Mouse (Mus musculus) heart, embryonic 12.5 days (tissue): Measurements from ENCODE around the gene Gm32742. TPM values are rescaled to one million over a fixed set of nuclear protein-coding genes. Genes with fewer than 3 reads are reported as not detected.

Experiments used
- ATAC-seq: fragments of 200-750 bp; cut with Nextera tagmentation; 2 replicates; pipeline ENCODE4 v1.8.0; 2017; ENCODE audit warnings: moderate TSS enrichment, moderate library complexity; ENCODE audit not compliant: insufficient number of reproducible peaks, low FRiP score
- H3K27ac ChIP-seq: fragments of 300-500 bp; sonication (generic); 2 replicates; pipeline ENCODE4 v1.5.1; 2016; ENCODE audit warnings: mild to moderate bottlenecking, moderate library complexity; ENCODE audit not compliant: poor library complexity, severe bottlenecking
- H3K27me3 ChIP-seq: fragments of 300-500 bp; sonication (generic); replicated peaks from 2 replicates; pipeline ENCODE4 v1.6.1; 2016; ENCODE audit warnings: mild to moderate bottlenecking, moderate library complexity
- H3K36me3 ChIP-seq: fragments of 300-500 bp; sonication (generic); 2 replicates; pipeline ENCODE4 v1.6.1; 2016; ENCODE audit warnings: mild to moderate bottlenecking, moderate library complexity
- H3K4me1 ChIP-seq: fragments of 300-500 bp; sonication (generic); replicated peaks from 2 replicates; pipeline ENCODE4 v1.6.1; 2016; ENCODE audit warnings: mild to moderate bottlenecking
- H3K4me2 ChIP-seq: fragments of 300-500 bp; sonication (generic); 2 replicates; pipeline ENCODE4 v1.6.1; 2016; ENCODE audit warnings: mild to moderate bottlenecking, moderate library complexity
- H3K4me3 ChIP-seq: fragments of 300-500 bp; sonication (generic); 2 replicates; pipeline ENCODE4 v1.5.1; 2016; ENCODE audit warnings: mild to moderate bottlenecking
- H3K9ac ChIP-seq: fragments of 300-500 bp; sonication (generic); 2 replicates; pipeline ENCODE4 v1.6.1; 2016; ENCODE audit warnings: mild to moderate bottlenecking, moderate library complexity
- H3K9me3 ChIP-seq: fragments of 300-500 bp; sonication (generic); replicated peaks from 2 replicates; pipeline ENCODE4 v1.6.1; 2016; ENCODE audit warnings: mild to moderate bottlenecking, moderate library complexity
- WGBS: fragments of 180-500 bp; shearing (Covaris S2); methylation state at CpG from one replicate; pipeline ENCODE4 v1.1.7; 2016; 5-methylcytosine and 5-hydroxymethylcytosine counted together
- microRNA counts: library from miRNA; unstranded; fragments of <30 nt; microRNA quantifications from one replicate; lab custom pipeline; 2017
- microRNA-seq: library from miRNA; unstranded; fragments of <30 nt; microRNA quantifications from one replicate; pipeline ENCODE4, GENCODE M21; 2017
- polyA plus RNA-seq: library from polyadenylated mRNA; unstranded; fragments of >200 nt; fragmentation: Nextera tagmentation; extraction: Ambion mirVana; gene quantifications from 2 replicates; pipeline ENCODE4 v1.2.1, GENCODE M21; 2016

The Gm32742 gene
- polyA plus RNA-seq, 1 experiment from 2014 or later, result not detected

DNA sequence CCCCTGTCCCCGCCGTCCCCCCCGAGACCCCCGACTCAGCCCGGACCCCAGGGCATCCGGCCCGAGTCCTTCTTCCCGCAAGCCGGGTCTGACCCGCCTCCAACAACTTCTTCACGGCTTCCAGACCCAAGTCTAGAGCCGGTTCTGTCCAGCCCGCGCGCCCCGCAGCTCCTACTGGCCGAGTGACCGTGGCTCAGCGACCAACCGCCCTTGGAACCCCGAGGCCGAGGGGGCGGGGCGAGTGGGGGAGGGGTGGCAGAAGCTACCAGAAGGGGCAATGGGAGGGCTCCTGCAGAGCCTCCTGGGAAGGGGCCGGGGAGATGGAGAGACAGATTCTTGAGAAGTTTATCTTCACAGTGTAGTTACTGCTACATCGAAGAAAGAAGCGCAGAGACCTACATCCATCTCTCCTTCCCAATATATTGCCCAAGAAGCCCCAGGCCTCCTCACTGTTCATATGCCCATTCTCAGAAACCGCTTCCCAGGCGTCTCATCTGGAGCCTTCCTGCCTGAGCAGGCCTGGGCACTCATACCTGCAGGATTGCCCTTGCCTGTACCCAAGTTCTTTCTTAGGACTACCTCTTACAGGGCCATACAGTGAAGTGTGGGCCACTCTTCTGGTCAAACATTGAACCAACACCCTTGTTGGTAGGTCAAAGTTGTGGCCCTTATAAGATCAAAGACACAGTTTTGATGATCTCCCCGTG is 61.4 kb downstream of the Gm32742 start:
- H3K4me2 ChIP-seq, result peak overlapping the region; percentile 100
- no peaks in the 10 kb centered on the region for H3K36me3 ChIP-seq
- ATAC-seq, result peak; percentile 67
- H3K4me1 ChIP-seq, result no peaks in the 10 kb centered on the region
- H3K9ac ChIP-seq, result peak overlapping the region; percentile 78
- H3K9me3 ChIP-seq, result no peaks in the 10 kb centered on the region
- peaks cover 7% of the 10 kb centered on the region for H3K27me3 ChIP-seq
- H3K27ac ChIP-seq, result no peak overlapping the region
- peak overlapping the region; percentile 69 for H3K4me3 ChIP-seq
- 10% methylated on average over 30 of the region's 30 CpGs for WGBS

DNA sequence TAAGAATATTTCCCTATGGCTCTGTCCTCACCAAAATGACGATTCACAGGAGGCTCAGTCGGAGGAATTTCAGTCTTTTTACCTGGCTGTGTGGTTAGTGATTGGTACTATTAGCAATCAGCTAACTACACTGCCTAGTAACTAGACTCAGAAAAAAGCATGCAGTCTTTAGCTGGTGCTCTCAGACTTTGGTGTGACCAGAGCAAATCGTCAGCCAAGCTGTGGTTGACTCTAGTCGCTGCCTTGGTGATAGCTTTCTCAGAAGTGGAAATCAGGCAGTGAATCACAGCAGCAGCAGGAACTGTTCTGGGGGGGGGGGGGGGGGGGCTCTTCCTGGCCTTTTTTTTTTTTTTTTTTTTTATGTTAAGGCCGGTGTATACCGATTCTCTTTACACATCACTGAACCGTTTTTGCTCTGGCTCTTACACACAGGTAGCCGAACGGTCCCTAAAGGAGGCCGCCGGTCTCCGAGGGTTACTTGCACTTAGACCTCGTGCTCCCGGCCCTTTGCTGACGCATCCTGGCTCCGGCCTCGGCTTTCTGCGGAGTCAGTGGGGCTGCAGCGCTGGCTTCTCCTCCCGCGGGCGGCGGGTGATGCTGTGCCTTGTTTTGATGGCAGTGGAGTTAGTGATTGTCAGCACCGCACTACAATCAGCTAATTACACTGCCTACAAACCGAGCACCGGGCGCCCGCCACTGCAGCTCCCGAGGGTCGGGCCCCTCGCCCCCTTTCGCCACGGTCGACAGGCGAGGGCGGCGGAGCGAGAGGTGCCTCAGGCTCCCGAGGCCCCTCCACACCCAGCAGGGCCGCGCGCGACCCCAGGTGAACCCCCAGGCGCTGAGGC is 62.1 kb downstream of the Gm32742 start:
- Histone ChIP-seq H3K27me3 (peaks cover 7% of the 10 kb centered on the region), H3K4me2 (peak overlapping the region; percentile 100), H3K4me3 (peak overlapping the region; percentile 69), H3K27ac (no peak overlapping the region), H3K9me3 (no peaks in the 10 kb centered on the region), H3K36me3 (no peaks in the 10 kb centered on the region), H3K9ac (peak overlapping the region; percentile 78), H3K4me1 (no peaks in the 10 kb centered on the region)
- WGBS, result 2% methylated on average over 44 of the region's 44 CpGs
- peak; percentile 39 for ATAC-seq

DNA sequence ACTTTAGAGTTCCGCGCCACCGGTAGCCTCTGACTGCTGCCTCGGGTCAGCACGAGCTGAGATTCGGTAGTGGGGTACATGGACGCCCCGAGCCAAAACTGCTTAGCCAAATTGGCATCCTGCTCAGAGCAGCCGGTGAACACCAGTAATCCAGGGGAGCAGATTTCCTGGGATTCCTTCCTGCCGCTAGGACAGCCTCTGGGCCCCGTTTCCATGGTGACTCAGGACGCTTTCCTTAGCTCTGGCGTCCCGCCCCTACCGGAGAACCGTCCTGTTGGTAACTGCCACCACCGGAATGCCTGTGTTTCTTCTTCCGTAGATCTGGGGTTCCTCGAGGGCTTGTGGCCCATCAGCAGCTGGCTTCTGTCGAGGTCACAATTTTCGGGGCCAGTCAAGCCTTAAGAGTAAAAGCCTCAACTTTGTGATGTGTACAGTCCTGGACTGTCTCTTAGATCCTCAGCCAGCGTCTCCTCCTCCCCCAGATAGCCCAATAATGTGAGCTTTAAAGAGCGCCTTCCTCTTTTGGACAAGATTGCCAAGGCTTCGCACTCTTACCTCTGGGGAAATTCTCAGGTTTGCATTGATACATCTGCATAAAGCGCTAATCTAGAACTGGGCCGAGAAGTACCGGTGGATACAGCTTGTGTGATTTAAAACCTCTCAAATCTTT is 63.4 kb downstream of the Gm32742 start, which contains the start of gene 4833427G06Rik:
Gene 4833427G06Rik, minus strand, starts transcription at position 323 of the 670 bp plus-strand sequence.
- Histone ChIP-seq H3K27ac (no peak within 1 kb of the TSS), H3K36me3 (no peaks in the 10 kb centered on the region), H3K4me3 (peak within 1 kb of the TSS; percentile 69), H3K9me3 (no peaks in the 10 kb centered on the region), H3K27me3 (peaks cover 7% of the 10 kb centered on the region), H3K9ac (peak within 1 kb of the TSS; percentile 11; the same call in 1 of the 2 replicates), H3K4me2 (peak within 1 kb of the TSS; percentile 100), H3K4me1 (no peaks in the 10 kb centered on the region)
- ATAC-seq, result no peak
- 11% methylated on average over 27 of the region's 27 CpGs for WGBS

DNA sequence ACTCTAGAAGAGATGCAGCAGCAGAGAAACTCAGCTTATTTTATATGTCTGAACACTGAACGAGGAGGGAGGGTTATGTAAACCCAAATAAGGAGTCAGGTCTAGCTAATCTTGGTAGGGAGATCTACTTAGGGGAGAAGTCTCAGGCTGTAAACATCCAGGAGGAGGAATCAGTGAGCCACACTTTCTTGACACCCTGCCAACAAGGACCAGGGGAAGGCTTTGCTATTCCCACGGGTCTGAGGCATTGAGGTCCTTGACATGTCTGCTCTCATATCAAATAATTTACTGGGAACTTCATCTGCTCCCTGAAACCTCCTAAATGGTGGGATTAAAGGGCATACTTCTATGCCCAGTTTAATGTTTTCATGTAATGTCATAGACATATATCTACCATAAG is 69.0 kb downstream of the Gm32742 start:
- H3K36me3 ChIP-seq, result no peaks in the 10 kb centered on the region
- 42% methylated on average over 2 of the region's 2 CpGs for WGBS
- no peak overlapping the region for H3K9ac ChIP-seq
- no peaks in the 10 kb centered on the region for H3K9me3 ChIP-seq
- H3K27me3 ChIP-seq, result peaks cover 7% of the 10 kb centered on the region
- no peak overlapping the region for H3K4me3 ChIP-seq
- no peak overlapping the region for H3K4me2 ChIP-seq
- no peak for ATAC-seq
- no peak overlapping the region for H3K27ac ChIP-seq
- H3K4me1 ChIP-seq, result no peaks in the 10 kb centered on the region

DNA sequence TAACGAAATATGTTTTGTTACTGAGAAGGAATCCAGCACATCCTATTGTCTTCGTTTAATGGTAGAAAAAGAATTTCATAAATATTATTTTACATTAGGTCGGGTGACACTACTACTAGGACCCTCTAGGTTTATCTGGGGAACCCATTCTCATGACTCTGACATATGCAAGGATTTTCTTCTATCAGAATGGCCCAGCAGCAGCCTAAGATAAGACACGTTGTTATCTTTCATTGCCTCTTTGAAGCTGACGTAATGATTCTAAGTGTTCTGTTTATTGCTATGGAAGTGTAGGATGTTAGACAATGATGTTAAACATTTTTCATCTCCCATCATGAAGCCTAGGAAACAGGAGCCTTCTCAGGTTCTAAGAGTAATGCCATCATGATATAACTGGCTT is 71.6 kb downstream of the Gm32742 start:
- no peak overlapping the region for H3K9ac ChIP-seq
- no peak overlapping the region for H3K27ac ChIP-seq
- H3K4me3 ChIP-seq, result no peak overlapping the region
- no peaks in the 10 kb centered on the region for H3K27me3 ChIP-seq
- no peaks in the 10 kb centered on the region for H3K9me3 ChIP-seq
- ATAC-seq, result no peak
- no peaks in the 10 kb centered on the region for H3K36me3 ChIP-seq
- 39% methylated on average over 5 of the region's 5 CpGs for WGBS
- no peak overlapping the region for H3K4me2 ChIP-seq
- H3K4me1 ChIP-seq, result no peaks in the 10 kb centered on the region

DNA sequence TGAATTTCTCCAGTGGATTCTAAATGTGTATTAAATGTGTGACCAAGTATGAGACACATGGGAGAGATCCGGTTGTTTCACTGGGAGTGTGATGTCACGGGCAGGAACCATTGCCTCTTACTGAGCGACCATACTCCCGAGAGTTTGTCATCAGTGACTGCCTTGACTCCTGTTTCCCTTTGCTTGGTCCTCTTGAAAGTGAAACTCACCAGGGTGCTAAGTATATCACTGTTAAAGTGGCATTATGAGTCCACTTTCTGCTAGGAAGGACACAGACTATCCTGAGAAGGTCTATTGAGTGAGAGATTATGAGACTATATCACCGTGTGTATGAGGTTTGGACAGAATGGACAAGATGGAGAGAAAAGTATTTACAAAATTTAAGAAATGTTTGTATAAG is 83.7 kb downstream of the Gm32742 start:
- H3K4me3 ChIP-seq, result no peak overlapping the region
- no peak overlapping the region for H3K9ac ChIP-seq
- no peaks in the 10 kb centered on the region for H3K27me3 ChIP-seq
- 73% methylated on average over 5 of the region's 5 CpGs for WGBS
- no peak overlapping the region for H3K4me2 ChIP-seq
- no peak overlapping the region for H3K27ac ChIP-seq
- peaks cover 10% of the 10 kb centered on the region for H3K4me1 ChIP-seq
- ATAC-seq, result no peak
- no peaks in the 10 kb centered on the region for H3K36me3 ChIP-seq
- H3K9me3 ChIP-seq, result no peaks in the 10 kb centered on the region

MicroRNAs within 50 kb of the gene (microRNA counts, 519-probe panel; counts per million panel counts)
- microRNA mmu-miR-34b-3p (lab: Ali Mortazavi, UCI) (not detected), microRNA mmu-miR-34b-5p (lab: Ali Mortazavi, UCI) (2,316 counts per million, percentile 8 among the panel's probes with 10 or more counts), microRNA mmu-miR-34c (lab: Ali Mortazavi, UCI) (not detected)

Small RNA genes lying within 50 kb of the gene (microRNA-seq; reads per million reads assigned to microRNA genes)
- 37.5 reads per million, percentile 39 among the genes with 10 or more reads in this experiment for gene Mir34b
- 851 reads per million, percentile 77 among the genes with 10 or more reads in this experiment for gene Mir34c

Other genes starting within 250 kb of the Gm32742 start
- gene Sik2, start 156.4 kb downstream of the Gm32742 start, polyA plus RNA-seq, result 18.2 and 18.7 TPM in 2 replicates
- not detected in 2 replicates for gene Btg4, start 104.6 kb downstream of the Gm32742 start, polyA plus RNA-seq
- gene Layn, start 88.4 kb downstream of the Gm32742 start, polyA plus RNA-seq, result 9.9 and 11.9 TPM in 2 replicates
- not detected in 2 replicates for gene 4833427G06Rik, start 63.4 kb downstream of the Gm32742 start, polyA plus RNA-seq
- gene Pou2af1, start 48.2 kb upstream of the Gm32742 start, polyA plus RNA-seq, result not detected in 2 replicates
- gene Colca2, start 113.1 kb upstream of the Gm32742 start, polyA plus RNA-seq, result 3.0 and 4.9 TPM in 2 replicates
- not detected in 2 replicates for gene 1810046K07Rik, start 163.4 kb upstream of the Gm32742 start, polyA plus RNA-seq